Mouse (Mus musculus) cortical plate, adult 2 months (tissue): ENCODE results near the gene Tsacc.

ENCODE experiments used
- CTCF ChIP-seq: fragments of 200-500 bp; IDR thresholded peaks from 2 replicates; pipeline ENCODE4 v1.5.1; 2011; ENCODE audit warnings: mild to moderate bottlenecking, control low read depth, low read length; ENCODE audit not compliant: insufficient read depth; ENCODE audit errors: extremely low read depth
- POLR2A ChIP-seq: fragments of 200-500 bp; IDR thresholded peaks from 2 replicates; pipeline ENCODE4 v1.6.1; 2011; ENCODE audit warnings: mild to moderate bottlenecking, low read length, control low read depth; ENCODE audit not compliant: insufficient read depth; ENCODE audit errors: extremely low read depth

GRCm38 (mm10) chr3:88237161-88237555 is 59.6 kb downstream of the Tsacc start:
- no peak for TF ChIP-seq POLR2A
- no peak for TF ChIP-seq CTCF
